Mouse (Mus musculus) brain, embryonic 14.5 days (tissue): ENCODE measurements around the gene Shisa4.

Source experiments
- CTCF ChIP-seq: fragments of 200-500 bp; IDR thresholded peaks from 2 replicates; pipeline ENCODE4 v1.5.1; 2012; ENCODE audit warnings: inconsistent platforms, mild to moderate bottlenecking, moderate library complexity, borderline replicate concordance; ENCODE audit not compliant: insufficient read depth, insufficient read length; ENCODE audit errors: extremely low read depth
- POLR2A ChIP-seq: fragments of 200-500 bp; IDR thresholded peaks from 2 replicates; pipeline ENCODE4 v1.6.1; 2012; ENCODE audit warnings: mild to moderate bottlenecking, inconsistent platforms, borderline replicate concordance; ENCODE audit not compliant: poor library complexity, insufficient read depth, insufficient read length, severe bottlenecking; ENCODE audit errors: extremely low read depth

- TF ChIP-seq POLR2A (no peak), CTCF (no peak)
Observed at GRCm38 (mm10) chr1:135359071-135359470, 16.0 kb downstream of the Shisa4 start.
